Mouse (Mus musculus): ENCODE measurements around the gene Maco1.
"Not testable (repeated sequence)": the region's sequence is repeated elsewhere in the genome, so short reads cannot be mapped to it uniquely, and the experiment has no call there.

The Maco1 gene

DNA sequence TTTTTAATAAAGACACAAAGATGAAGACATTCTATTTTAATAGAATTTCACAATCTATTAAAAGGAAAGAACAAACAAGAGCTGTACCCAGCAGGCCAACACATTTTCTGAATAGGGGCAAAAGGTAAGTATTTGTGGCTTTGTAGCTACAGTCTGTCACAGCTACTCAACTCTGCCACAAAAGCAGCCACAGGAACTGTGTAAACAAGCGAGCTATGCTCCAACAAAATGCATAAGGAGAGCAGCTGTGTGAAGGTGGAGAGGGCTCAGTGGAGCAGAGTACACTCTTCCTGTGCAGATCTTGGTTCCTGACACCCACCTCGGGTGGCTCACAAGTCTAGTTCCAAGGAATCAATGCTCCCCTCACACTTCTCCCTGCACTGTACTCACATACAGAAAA, 29.6 kb downstream of the Maco1 start:
- ATAC-seq (ENCODE audit: insufficient number of reproducible peaks, low FRiP score, low TSS enrichment), result no peak

- ATAC-seq (ENCODE audit: insufficient number of reproducible peaks, low FRiP score, low TSS enrichment), result no peak
Measured at GRCm38 (mm10) chr4:134821061-134821460, 32.1 kb downstream of the Maco1 start.

DNA sequence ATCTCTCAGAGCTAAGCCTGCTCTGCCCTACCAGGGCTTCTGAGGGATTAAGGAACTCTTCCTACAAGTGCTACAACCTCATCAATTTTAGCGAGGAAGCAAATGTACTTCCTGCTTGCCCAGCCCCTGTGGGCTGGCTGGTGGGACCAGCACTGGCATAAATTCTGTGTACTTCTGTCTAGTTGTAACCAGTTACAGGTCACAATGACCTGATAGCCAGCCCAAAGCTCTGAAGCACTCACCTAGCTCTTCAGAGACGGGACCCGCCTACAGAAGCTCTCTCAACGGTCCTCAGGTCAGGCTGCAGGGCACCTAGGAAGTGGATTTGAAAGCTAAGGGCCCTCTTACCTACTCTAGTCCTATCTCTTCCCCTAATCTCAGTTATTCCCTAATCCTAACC, 35.4 kb downstream of the Maco1 start:
- no peak for ATAC-seq (ENCODE audit: insufficient number of reproducible peaks, low FRiP score, low TSS enrichment)

GRCm38 (mm10) chr4:134814229-134814571, 38.9 kb downstream of the Maco1 start:
- ATAC-seq (ENCODE audit: insufficient number of reproducible peaks, low FRiP score, low TSS enrichment), result no peak

DNA sequence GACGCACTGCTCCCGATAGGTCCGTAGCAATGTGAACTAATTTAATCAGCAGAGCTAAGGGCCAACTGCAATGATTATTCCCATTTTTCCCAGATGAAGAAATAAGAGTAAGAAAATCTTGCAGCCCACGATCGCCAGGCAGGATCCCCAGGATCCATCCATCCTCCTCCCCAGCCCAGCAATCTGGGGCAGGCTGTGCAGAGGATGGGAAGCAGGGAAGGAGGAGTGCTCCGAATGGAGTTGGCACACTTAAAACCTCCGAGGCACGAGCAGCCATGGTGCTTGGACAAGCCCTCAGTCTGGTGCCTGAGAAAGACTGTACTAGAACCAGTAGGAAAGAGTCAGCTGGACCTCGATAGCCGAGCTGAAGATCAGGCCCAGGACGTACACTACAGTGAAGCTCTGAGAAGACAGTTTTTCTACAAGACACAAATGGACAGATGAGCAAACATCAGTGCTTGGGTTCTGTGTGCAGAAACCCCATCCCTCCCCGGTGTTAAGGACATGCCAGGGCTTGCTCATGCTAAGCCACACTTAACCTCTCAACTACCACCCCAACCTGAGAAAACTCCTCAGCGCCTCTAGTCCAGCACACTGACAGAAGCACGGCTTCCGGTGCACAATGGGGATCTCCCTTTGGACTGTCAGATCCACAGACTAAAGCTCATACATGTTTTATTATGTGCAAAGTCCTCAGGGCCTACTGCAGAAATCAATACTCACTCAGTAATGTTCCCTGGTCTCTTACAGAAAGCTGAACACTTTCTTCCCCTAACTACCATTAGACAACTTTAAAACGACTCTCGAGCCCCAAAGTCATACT, 39.5 kb downstream of the Maco1 start:
- no peak for ATAC-seq (ENCODE audit: insufficient number of reproducible peaks, low FRiP score, low TSS enrichment)

DNA sequence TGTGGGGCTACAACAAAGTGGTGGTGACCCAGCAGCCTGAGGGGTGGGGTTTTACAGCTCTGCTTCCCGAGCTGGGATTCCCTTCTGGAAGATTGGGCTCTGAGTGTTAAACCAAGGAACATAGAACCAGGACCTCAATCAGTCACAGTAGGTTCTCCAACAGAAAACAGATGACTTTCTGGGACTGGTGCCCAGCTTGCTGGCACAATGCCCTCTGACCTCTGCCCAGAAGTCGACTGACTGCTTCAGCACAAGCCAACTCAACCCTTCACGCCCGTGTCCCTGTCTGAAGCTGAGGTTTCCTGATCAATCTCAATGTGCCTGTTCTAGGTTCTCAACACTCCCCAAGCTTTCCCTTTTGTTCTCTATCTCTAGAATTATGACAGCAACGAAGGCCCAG, 48.4 kb downstream of the Maco1 start:
- ATAC-seq (ENCODE audit: insufficient number of reproducible peaks, low FRiP score, low TSS enrichment), result no peak

GRCm38 (mm10) chr4:134802765-134803164, 50.4 kb downstream of the Maco1 start:
- no peak for ATAC-seq (ENCODE audit: insufficient number of reproducible peaks, low FRiP score, low TSS enrichment)

- ATAC-seq (ENCODE audit: insufficient number of reproducible peaks, low FRiP score, low TSS enrichment), result no peak
Measured at GRCm38 (mm10) chr4:134802155-134802554, 51.0 kb downstream of the Maco1 start.

DNA sequence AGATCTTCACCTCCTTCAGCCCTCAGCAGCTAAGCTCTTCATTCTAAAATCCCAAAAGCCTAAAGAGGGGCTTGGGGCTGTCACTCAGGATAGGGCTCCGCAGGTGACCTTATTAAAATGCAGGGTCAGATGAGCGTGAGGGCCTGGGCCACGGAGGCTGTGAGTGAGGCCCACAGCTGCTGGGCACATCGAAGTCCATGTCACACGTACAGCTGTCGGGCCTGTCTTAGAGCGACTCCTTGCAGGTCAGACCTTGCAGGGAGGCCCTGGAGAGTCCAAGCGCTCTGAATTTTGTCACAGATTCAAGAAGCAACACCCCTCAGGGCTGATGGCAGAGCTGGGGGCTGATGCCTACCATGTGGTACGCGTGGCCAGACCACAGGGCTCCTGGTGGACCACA, 52.5 kb downstream of the Maco1 start:
- ATAC-seq (ENCODE audit: insufficient number of reproducible peaks, low FRiP score, low TSS enrichment), result no peak

DNA sequence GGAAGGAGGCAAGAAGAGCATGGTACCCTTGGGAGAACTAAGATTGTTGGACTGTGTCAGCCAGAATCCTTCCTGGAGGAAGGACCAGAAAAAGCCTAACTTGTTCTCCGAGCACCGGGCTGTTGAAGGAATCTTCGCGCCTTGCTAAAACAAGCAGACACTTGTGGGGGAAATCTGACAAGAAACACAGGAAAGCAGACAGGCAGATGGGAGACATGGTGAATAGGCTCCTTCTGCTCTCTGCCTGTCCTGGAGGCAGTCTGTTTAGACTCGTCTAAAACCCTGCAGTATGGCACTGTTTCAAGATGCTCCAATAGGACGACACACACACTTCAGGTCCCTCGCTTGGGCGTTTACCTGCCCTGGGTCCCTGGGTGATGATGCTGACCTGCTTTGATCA, 53.0 kb downstream of the Maco1 start:
- no peak for ATAC-seq (ENCODE audit: insufficient number of reproducible peaks, low FRiP score, low TSS enrichment)

GRCm38 (mm10) chr4:134799272-134799671, 53.9 kb downstream of the Maco1 start:
- ATAC-seq (ENCODE audit: insufficient number of reproducible peaks, low FRiP score, low TSS enrichment), result peak; percentile 72

- no peak for ATAC-seq (ENCODE audit: insufficient number of reproducible peaks, low FRiP score, low TSS enrichment)
Measured at GRCm38 (mm10) chr4:134798861-134799260, 54.3 kb downstream of the Maco1 start.

GRCm38 (mm10) chr4:134797621-134798020, 55.5 kb downstream of the Maco1 start:
- ATAC-seq (ENCODE audit: insufficient number of reproducible peaks, low FRiP score, low TSS enrichment), result no peak

DNA sequence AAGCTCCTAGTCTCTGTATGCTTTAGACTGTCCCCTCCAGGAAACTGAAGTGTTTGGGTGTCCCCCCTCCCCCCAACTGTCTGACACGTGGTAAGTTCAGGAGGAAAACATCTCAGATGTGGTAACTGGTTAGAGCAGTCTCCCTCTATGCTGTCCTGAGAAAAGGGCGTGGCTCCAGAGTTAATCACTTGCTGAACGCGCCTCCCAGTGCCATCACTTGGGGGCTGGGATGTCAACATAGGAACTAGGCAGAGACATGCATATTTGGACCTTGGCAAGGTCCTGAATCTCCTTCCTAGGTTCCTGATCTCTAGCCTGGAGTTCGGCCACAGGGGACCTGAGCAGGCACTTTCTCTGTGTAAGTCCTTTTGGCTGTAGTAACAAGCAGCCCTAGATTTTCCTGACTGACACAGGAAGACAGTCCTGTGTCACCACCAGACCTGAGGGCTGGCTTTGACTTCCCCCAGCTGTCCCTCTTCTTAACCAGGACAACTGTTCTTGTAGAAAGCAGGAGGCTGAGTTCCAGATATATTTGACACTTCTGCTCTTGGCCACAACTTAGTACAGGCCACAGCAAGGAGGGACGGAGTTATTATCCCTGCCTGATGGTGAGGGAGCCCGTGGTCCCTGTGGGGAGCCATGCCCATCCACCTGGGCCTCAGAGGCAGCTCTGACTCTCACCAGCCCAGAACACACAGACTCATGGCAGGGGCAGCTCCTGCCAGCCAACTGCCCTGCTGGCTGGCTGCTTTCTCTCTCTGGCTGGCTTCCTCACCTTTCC, 56.4 kb downstream of the Maco1 start:
- peak; percentile 39 for ATAC-seq (ENCODE audit: insufficient number of reproducible peaks, low FRiP score, low TSS enrichment)

DNA sequence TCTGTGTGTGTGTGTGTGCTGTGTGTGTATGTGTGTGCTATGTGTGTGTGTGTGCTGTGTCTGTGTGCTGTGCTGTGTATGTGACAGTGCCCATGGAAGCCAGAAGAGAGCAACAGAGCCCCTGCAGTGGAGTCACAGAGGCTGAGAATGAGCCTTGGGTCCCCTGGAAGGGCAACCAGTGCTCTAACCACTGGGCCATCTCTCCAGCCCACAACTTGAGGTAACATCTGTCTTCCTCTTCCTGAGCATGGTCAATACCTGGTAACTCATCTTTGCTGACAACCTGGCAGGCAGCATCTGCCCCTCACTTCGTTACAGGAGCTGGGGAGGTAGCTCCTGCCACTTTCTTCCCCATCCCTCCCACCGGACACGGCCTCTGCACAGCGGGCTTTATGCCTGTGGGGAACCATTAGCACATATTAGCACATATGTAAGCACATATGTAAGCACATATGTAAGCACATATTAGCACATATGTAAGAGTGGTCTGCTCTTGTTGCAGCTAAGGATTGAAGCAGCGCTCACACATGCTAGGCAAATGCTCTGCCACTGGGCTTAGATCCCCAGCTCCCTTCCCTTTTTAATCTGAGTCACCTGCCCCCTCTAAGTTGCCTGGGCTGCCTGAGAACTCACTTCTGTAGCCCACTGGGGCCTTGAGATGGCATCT, 57.2 kb downstream of the Maco1 start:
- no peak for ATAC-seq (ENCODE audit: insufficient number of reproducible peaks, low FRiP score, low TSS enrichment)

- ATAC-seq (ENCODE audit: insufficient number of reproducible peaks, low FRiP score, low TSS enrichment), result not testable (repeated sequence)
Measured at GRCm38 (mm10) chr4:134794959-134795358, 58.2 kb downstream of the Maco1 start.

- no peak for ATAC-seq (ENCODE audit: insufficient number of reproducible peaks, low FRiP score, low TSS enrichment)
Measured at GRCm38 (mm10) chr4:134793213-134793956, 59.8 kb downstream of the Maco1 start.

DNA sequence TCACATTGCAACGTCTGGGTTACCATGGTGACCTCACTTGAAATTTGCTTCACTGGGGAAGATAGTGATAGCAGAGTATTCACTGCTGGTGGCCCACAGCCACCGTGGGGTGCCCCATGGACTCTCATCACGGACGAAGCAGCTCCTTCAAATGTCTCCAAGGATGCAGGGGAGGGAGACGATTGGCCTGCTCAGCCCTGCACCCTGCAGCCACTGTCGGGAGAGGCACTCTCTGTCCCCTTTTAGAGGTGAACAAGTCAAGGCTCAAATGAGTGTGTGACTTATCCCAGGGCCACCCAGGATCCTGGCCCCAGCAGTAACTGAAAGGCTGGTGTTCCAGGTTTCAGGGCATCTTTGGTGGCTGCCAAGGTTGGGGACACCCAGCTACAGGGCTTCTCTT, 61.4 kb downstream of the Maco1 start:
- ATAC-seq (ENCODE audit: insufficient number of reproducible peaks, low FRiP score, low TSS enrichment), result no peak

DNA sequence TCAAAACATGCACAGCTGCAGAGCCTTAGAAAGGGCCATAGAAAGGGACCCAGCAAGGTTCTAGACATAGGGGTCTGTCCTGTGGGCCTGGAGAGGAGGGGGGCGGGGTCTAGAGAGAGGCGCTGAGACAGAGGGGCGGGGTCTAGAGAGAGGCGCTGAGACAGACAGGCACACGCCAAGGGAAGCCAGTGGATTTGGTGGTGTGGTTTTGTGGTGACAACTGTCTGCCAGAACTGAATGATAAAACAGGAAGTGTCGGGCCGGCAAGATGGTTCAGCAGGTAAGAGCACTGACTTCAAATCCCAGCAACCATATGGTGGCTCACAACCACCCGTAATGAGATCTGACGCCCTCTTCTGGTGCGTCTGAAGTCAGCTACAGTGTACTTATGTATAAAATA, 66.2 kb downstream of the Maco1 start:
- ATAC-seq (ENCODE audit: insufficient number of reproducible peaks, low FRiP score, low TSS enrichment), result no peak

GRCm38 (mm10) chr4:134784701-134785100, 68.4 kb downstream of the Maco1 start:
- ATAC-seq (ENCODE audit: insufficient number of reproducible peaks, low FRiP score, low TSS enrichment), result no peak

Measured in cerebellum, adult (tissue).